Mouse (Mus musculus) R1 (cell line): ENCODE data around the gene Olfr1371.

Source experiments
- DNase-seq: peaks from one replicate; pipeline ENCODE4 v3.0.0-alpha.2; 2018; ENCODE audit warnings: low read depth, low spot score

Olfr1371 gene

DNA sequence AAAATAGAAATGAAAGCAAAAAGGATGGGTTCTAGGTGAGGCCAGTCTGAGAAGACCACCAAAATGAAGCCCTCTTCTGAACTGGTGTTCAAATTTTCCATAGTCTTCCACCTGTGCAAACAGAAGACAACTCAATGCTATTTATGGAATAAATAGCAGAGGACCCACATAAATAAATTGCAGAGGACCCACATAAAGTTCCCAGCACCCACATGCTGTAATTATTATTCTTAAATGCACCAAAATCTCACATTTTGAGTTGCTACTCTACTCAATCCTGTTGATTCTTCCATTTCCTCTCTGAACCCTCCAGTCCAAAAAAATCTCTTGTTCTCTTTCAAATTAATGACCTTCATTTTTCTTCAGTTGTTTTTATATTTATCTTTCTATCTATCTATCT is at the start of gene Olfr1371:
TSS of gene Olfr1371 (minus strand) at position 101 of the 400 bp plus-strand sequence.
- DNase-seq = no peak

DNA sequence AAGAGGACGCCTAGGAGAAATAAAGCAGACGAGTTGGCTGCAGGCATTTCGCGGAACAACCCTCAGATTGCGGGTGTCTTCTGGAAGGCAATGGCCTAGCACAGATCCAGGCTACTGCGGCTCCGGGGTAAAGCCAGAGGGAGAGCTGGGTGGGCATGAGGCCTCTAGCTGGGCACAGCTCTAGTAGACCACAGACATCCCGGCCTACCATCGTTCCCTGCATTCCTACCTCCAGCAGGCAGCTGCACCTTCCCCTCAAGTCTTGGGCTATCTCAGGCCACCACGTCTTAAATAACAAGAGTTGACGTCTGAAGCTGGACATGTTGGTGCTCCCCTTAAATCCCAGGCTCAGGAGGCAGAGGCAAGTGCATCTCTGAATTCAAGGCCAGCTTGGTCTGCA is 48.6 kb upstream of the Olfr1371 start:
- DNase-seq = no peak

DNA sequence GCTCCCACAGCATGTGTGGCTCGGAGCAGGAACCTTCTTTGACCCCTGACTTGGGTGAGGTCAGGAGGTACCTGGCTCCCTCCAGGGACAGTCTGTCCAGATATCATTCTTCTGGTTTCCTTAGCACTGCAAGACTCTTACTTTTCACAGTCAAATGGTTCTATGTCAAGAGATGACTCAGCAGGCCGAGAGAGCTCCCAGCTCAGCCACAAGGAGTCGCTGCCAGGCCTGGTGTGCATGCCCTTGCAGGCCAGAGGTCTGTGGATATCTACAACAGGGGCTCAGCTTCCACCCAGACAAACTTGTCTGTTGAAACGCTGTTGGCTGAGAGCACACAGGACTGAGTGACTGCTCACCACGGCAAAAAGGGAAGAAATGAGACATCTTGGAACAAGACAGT is 48.1 kb upstream of the Olfr1371 start:
- DNase-seq = peak; percentile 79

DNA sequence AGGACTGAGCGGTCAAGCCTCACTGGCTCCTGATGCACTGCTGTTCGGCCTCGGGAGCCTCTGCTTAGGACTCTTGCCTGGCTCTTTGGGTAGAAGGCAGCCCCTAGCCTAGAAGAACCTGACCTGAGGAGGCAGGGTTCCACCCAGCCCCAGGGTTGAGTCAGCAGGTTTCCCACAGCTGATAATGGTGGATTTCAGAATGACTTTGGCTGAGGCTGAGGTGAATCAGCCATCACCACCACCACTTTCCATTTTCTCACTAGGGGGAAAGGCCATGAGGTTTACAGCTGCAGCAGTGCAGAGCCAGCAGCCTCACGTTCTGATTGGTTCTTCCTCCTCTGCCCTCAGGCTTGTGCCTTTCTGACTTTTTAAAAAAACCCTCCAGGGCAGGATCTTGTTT is 47.1 kb upstream of the Olfr1371 start:
- DNase-seq = no peak

DNA sequence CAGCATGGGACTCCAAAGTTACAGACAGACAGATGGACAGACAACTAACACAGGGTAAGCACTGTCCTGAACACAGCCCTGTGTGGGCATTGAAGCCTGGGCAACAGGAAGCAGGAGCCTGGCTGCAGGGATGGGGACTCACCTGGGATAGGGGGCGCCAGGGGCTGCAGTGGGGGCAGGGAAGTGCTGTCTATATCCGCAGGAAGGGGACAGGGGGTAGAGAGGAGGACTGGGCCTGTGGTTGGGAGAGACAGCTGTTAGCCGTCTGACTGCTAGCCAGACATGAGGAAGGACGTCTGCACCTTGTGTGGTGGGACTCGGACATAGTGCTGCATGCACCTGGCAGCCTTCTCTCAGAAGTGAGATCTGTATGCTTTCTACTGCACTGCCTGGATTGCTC is 44.9 kb upstream of the Olfr1371 start:
- DNase-seq = no peak

DNA sequence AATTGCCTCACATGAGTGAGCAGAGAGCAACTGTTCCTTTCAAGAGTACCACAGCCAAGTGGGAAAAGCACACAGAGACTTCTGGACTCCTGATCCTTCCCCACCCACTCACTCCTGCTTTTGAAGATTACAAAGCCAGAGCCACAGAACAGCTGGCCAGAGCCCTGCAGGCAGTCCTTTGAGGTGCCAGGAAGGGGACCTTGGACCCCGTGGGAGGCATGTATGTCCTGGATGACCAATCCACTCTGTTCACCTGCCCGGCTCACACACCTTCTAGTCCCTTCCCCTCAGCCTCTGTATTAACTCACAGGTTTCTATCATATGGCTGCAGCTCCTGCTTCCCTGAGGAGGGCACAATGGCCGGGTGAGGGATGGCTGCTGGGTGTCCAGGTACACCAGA is 43.6 kb upstream of the Olfr1371 start:
- no peak for DNase-seq

DNA sequence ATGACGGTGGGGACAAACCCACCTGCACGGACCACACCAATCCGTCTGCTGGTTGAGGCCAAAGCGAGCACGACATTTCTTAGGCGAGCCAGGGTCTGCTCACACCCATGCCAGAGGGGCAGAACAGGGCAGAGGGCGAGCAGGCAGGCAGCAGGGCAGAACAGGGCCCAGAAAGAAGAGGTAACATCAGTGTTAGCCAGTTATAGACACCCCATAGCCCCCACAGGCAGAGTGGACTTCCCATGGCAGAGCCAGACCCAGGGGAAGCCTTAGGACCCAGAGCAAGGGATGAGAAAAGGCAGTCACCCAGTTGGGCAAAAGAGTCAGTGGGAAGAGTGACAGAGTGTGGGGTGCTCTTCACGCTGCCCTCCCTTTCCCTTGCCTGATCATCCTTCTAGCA is 41.3 kb upstream of the Olfr1371 start:
- no peak for DNase-seq

DNA sequence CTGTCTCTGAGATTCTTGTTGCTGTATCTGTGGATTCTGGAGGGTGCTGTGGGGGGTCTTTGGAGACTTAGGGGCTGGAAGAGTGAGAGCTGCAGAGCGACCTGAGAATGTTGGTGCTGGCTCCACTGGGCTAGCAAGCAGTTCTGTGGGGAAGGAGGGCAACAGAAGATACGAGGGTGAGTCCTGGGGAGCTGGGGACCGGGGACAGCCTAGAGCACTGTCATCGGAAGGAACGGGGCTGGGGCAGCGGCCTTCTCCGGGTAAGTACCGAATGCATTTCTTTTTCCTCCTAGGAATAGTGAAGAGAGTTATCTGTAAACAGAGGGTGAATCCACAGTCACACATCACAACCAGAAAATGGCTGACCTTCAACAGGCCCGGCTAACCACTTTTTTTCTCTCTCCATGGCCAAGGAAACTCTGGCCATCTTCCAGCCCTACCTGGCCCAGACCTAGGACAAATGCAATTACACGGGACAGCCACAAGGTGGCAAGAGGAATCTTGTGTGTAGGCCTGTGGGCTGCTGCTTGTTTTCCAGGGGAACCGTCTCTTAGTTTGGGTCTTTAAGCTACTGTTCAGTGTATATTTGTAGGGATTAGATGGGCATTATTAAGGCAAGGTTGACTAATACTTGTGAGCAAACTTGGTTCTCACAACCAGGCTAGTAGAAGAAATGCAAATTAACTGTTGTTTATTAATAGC is 40.0 kb upstream of the Olfr1371 start:
- peak; percentile 75 for DNase-seq

DNA sequence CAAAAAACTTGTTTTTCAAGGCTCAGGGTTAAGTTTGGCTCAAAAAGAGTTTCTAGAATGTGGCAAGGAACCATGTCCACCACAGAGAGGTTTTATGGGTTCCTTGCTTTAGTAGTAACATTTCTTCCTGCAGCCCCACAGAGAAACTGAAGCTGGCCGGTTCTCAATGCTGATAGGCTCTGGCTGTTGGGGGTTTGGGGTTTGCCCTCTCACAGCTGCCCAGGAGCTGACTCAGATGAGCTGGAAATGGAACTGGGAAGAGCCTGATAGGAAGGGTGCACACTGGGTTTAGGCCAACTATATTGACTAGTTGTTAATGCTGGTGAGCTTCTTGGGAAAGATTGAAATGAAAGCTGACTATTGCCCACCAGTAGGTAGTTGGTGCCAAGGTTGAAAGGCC is 38.9 kb upstream of the Olfr1371 start:
- no peak for DNase-seq

DNA sequence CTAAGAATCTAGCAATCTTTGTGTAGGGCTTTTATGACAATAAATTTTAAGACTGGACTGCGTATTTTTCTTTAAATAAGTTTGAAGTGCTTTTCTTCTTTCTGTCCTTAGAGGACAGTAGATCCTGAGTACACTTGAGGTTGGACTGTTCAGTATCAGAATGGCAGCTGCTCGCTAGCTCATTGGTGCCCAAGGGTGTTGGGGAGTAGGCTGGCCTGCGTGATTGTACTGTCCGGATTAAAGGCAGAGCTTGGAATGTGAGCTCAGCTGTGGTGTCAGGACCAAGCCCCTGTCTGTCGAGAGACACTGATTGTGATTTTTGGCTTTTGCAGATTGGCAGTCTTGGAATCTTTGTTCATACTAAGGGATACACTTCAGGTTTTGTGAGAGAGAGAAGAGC is 38.0 kb upstream of the Olfr1371 start:
- no peak for DNase-seq

DNA sequence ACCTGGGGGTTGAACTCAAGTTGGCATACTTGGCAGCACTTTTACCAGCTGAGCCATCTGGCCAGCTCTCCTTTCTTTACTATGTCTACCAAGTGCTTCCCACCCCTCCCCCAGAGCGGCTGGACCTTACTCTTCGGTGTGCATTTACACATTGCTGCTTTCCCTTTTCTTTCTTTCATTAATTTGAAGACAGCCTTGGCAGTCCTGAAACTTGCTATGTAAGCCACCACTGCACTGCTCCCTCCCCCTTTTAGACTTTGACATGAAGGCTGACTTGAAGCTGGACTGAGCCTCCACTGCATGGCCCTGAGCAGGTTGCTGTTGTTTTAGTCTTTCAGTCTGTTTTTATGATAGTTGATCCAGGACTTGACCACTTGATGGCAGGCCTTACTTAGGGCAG is 35.7 kb upstream of the Olfr1371 start:
- no peak for DNase-seq

DNA sequence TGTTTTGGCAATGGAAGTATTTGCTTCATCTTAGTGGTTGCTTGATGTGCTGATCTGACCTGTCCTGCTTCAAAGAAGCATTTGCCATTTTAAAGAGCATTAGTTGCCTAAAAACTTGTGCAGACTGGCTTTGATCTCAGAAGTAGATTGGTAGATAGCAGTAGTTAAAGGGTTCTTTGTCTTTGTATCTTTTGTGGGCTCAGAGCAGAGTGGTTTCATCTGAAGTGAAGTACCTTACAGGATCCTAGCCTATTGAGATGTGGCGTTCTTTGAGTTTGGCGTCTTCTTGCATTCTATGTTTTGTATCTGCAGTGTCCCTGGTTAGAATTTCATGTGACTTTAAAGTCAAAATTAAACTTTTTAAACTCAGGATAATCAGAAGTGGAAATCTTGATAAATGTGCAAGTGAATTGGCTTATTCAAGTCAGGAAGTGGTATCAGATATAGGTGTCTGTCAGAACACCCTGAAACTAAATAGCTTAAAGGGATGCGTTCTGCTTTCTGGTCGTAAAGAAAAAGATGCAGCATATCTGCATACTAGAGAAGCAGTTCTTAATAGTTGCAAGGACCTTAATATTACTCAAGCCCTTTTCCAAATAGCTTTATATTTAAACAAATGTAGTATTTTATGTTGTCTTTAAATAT is 27.2 kb upstream of the Olfr1371 start:
- no peak for DNase-seq

DNA sequence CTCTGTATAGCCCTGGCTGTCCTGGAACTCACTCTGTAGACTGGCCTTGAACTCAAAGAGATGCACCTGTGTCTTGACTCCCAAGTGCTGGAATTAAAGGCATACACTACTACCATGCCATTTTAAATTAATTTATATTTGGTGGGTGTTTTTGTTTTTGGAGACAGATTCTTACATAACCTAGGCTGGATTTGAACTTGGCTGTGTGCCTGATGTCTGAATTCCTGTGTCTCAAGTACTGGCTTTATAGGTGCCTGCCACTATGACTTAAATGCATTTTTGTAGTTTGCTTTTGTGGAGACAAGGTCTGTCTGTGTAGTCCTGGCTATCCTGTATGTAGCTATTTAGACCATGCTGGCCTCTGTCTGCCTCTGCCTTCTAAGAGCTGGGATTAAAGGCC is 20.7 kb upstream of the Olfr1371 start:
- DNase-seq = no peak

DNA sequence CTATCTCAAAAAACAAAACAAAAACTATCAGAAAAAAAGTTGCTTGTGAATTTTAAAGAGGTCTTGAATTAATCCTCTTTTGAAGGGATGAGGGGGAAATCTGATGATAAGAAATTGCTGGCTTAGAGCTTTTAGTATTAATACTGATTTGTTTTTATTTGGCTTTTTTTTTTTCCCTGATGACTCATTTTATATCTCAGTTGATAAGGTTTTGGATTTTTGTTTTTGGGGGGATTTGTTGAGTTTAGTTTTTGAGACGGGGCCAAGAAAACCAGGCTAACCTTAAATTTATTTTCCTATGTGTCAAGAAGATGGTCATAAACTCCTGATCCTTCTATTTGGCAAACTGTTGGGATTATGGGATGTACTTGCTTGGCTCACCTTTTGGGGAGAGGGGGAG is 20.1 kb upstream of the Olfr1371 start:
- no peak for DNase-seq

DNA sequence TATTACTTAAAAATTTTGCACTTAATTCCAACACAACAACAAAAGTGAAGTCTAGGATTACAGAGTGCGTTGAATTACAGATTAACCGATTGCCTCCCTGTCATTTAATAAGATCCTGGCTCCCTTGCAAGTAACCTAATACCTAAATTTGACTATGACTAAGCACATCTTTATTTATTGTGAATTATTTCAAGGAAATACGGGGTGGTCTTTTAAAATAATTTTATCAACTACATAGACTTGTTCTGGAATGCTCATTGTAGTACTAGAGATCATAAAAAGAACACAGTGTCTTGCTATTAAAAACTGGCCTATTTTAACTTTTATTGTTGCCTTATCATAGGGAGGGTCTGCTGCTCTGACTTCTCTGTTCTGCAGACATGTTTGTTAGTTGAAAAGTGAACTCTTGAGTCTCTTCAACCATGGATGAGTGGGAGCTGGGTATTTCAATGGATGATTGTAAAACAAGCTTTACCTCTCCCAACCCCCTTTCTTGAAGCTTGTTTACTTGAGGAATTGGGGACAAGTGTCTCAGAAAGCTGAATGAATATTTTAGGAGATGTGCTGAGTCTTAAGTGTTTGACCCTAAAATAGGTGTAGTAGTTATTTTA is 19.4 kb upstream of the Olfr1371 start:
- no peak for DNase-seq

DNA sequence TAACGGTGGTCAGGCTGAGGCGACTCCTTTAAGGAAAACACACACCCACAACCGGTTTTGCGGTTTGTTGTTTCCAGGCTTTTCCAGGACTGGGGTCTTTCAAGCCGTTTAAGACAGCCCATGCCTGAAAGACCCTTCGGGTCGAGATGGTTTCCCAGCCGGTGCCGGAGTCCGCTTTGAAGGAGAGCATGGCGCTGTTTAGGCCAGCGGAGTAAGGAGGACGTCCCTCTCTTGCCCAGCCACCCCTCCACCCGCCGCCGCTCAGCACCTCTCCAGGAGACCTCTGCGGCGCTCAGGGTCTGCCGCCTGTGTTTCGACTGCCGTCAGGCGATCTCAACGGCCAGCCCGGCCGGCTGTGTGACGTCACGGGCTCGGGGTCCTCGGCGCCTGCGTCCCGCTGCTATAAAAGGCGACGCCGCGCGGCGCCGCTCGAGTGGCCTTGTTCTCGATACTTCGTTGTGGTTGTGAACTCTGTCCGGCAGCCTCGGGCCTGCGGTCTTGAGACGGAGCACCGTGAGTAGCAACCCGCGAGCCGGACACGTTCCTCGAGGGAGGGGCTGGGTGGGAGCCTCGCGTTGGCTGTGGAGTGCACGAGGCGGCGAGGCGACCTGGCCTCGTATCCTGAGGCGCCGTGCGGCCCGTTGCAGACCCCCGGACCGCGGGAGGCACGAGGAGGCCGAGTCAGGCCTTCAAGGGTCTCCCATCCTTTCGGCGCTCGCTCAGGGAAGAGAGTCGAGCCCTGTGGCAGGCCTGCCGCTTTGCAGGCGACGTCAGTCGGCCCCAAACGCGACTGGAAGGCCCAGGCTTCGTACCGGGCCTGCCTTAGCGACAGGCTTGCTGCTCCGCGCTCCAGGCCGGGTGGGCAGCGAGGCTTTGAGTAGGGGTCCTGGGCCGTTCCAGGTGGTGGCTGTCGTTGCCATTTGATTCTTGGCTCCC is 18.1 kb upstream of the Olfr1371 start, which contains the start of gene Skp1a:
TSS of gene Skp1a (plus strand) at position 390 of the 936 bp plus-strand sequence.
- peak; percentile 91 for DNase-seq

DNA sequence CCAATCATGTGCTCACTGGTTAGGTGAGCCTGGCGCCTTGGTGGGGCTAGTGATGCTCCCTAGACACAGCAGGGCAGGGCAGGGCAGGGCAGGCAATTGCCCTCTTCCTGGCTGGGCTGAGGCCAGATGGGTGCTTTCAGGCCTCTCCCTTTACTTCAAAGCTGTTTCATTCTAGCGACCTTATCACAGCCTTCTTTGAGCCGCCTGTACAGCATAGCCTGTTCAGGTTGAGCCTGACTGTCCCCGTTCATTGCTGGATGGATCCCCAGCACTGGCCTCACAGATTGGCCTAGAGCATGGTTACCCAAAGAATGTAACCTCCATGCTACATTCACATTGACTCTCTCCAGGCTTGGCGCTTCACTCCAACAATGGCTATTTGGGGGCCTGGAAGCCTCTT is 16.9 kb upstream of the Olfr1371 start:
- DNase-seq = no peak

DNA sequence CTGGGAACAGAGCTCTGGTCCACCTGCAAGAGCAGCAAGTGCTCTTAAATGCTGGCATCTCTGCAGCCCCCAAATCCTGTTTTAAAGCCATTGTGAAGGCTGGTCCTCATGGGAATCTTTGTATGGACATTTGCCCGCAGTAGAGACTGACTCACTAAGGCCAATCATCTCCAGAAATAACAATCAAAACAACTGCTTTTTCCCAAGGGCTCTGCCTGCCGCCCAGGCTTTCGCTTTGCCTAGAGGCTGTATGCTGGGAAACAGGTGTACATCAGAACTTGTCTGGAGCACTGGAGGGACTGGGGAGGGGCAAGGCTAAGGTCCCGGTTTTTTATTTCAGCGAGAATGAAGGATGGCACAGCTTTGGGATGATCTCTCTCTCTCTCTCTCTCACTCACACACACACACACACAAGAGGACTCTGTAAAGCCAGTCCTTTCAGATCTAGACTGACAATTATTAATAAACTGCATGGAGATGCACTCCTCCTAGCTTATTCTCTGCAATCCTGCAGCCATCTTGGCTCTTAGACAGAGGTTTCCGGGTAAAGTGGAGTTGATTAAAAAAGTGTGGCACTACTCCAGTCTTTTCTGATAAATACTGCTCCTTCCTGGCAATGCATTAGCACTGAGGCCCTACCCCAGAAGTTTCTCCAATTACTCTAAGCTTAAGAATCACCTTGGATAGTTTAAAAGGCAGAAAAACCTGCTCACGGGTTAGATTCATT is 15.1 kb upstream of the Olfr1371 start:
- no peak for DNase-seq

DNA sequence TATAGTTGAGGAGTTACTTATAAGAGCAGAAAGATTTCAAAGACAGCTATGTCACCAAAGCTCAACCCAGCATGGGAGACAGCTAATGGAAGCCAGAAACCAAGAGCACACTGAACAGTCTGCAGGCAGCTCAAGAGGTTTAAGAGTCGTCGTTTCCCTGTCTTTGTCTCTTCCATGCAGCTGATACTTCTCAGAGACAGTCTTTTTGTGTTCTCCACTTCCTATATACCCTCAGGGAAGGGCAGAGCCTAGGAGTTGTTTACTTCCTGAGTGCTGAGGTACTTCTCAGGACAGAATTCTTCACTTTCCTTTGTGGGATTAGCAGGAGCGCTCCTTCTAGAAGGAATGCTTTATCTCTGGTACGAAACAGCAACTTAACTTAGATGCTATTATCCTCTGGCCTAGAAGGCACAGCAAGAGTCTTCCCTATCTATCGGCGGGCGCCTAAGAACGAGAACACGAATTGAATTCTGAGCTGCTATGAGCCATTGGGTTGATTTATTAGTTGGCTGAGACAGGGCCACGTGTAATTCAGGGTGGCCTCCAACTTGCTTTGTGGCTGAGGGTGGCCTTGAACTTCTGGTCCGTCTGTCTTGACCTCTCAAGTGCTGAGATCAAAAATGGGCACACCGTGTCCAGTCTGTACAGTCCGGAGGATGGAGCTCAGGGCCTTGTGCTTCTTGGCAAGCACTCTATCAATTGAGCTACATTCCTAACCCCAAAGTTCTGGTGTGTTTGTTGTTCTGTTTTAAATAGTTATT is 13.9 kb upstream of the Olfr1371 start:
- DNase-seq = peak; percentile 76

DNA sequence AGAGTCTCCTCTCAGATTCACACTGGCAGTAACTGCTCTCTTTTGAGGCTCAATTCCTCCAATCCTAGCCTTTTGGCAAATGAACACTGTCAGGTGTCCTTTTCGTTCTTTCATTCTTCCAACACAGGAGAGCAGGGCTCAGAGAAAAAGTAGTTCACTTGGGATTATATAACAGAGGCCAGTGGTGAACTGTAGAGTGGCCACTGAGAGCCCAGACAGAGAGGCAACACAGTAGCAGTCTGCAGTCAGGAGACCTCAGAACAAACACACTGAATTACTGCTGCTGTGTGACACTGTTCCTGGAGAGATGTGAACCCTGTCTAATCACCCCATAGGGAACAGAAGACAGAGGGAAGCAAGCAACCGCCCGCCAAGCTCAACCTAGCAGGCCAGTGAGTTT is 13.3 kb upstream of the Olfr1371 start:
- DNase-seq = no peak
